Mouse (Mus musculus): ENCODE data around the gene Ptpru. TPM values are rescaled to one million over a fixed set of nuclear protein-coding genes. Genes with fewer than 3 reads are reported as not detected.
A peak's percentile ranks its signal among the peaks of the same experiment; 100 is the strongest.

Ptpru gene
- polyA plus RNA-seq, 1 experiment from 2014 or later: 10.5 TPM

DNA sequence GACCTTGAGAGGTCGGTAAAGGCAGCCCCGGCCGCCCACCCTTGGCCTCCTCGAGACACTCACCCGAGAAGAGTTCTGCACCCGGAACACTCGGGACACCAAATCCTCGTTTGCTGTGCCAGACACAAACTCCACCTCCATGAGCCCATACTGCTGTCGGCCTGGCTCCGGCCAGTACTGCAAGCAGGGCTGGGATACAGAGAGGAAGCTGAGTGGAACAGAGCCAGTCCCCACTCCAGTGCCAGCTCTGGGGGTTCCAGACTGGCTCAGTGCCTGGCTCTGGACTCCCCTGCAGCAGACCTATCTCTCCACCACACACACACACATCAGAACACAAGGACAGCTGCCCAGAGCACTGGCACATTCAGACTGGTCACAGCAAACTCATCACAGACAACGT is 66.7 kb downstream of the Ptpru start:
- ATAC-seq (ENCODE audit: insufficient read depth, low FRiP score, low read depth): no peak
- WGBS: 63% methylated on average over 11 of the region's 11 CpGs
- no peak overlapping the region for H3K27ac ChIP-seq

GRCm38 (mm10) chr4:131763911-131764310 is 74.2 kb downstream of the Ptpru start:
- Histone ChIP-seq H3K9ac (no peak overlapping the region), H3K4me3 (replicated peaks) (no peak overlapping the region), H3K36me3 (no peaks in the 10 kb centered on the region), H3K4me1 (no peaks in the 10 kb centered on the region), H3K27ac (no peak overlapping the region), H3K27me3 (replicated peaks) (no peaks in the 10 kb centered on the region), H3K4me2 (no peak overlapping the region), H3K9me3 (no peaks in the 10 kb centered on the region)
- WGBS: 85% methylated on average over 7 of the region's 7 CpGs
- ATAC-seq (ENCODE audit: insufficient read depth, low FRiP score, low read depth): no peak

More for the DNA sequence above, 66.7 kb downstream of the Ptpru start:
- no peak overlapping the region for H3K9ac ChIP-seq
- no peak overlapping the region for H3K4me2 ChIP-seq
- no peak overlapping the region for H3K4me3 ChIP-seq (replicated peaks)
- H3K4me1 ChIP-seq: no peaks in the 10 kb centered on the region
- no peaks in the 10 kb centered on the region for H3K9me3 ChIP-seq
- H3K27me3 ChIP-seq (replicated peaks): no peaks in the 10 kb centered on the region
- H3K36me3 ChIP-seq: no peaks in the 10 kb centered on the region

DNA sequence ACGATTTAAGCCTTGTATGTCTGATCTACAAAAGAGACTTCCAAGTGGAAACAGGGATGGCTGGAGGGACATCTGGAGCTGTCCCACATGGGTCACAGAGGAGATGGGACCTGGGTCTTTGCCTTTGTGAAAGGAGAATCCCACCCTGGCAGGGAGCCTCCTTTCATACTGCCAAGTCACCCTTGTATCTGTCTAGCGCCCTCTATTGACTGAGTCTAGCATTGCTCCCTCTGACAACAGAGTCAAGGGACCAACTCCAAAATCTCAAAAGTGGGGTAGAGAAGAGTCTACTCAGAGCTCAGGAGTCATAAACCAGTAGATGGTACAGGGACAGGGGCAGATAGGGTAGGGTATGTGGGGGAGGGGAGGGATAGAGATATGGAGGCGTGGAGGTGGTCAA is 74.6 kb downstream of the Ptpru start:
- Histone ChIP-seq H3K27me3 (replicated peaks) (no peaks in the 10 kb centered on the region), H3K4me1 (no peaks in the 10 kb centered on the region)
- WGBS: 64% methylated on average over 3 of the region's 3 CpGs

GRCm38 (mm10) chr4:131762211-131762784 is 75.8 kb downstream of the Ptpru start:
- Histone ChIP-seq H3K27ac (no peak overlapping the region), H3K4me2 (no peak overlapping the region), H3K4me3 (replicated peaks) (no peak overlapping the region), H3K9me3 (no peaks in the 10 kb centered on the region), H3K36me3 (no peaks in the 10 kb centered on the region), H3K9ac (no peak overlapping the region), H3K4me1 (no peaks in the 10 kb centered on the region), H3K27me3 (replicated peaks) (no peaks in the 10 kb centered on the region)
- no peak for ATAC-seq (ENCODE audit: insufficient read depth, low FRiP score, low read depth)
- WGBS: 76% methylated on average over 8 of the region's 8 CpGs

More for the DNA sequence above, 74.6 kb downstream of the Ptpru start:
- Histone ChIP-seq H3K27ac (no peak overlapping the region), H3K4me2 (no peak overlapping the region), H3K36me3 (no peaks in the 10 kb centered on the region), H3K4me3 (replicated peaks) (no peak overlapping the region), H3K9ac (no peak overlapping the region), H3K9me3 (no peaks in the 10 kb centered on the region)
- no peak for ATAC-seq (ENCODE audit: insufficient read depth, low FRiP score, low read depth)

DNA sequence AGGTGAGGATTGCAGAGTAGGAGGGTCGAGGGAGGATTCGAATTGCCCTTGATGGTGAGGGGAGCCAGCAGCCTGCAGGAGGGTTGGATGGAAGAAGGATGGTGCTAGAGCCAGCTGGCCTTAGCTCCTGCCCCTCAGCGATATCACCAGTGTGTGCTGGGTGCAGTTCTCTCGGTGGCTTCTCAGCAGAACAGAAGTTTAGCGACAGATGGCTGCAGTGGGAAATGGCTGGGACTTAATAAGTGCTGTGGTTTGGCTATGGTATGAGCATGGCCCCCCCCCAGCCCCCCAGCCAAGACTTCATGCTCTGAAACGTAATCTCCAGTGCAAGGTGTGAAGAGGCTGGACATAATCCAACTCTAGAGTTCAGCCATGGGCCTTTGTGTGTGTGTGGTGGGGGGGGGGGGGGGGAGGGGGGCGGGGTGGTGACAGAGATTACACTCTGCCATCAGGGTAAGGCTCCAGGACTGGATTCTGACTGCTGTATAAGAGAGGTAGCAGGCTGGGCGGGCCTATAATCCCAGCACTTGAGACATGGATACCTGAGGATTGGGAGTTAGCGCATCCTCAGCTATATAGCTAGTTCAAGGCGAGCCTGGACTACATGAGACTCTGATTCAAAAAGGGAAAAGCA is 85.8 kb downstream of the Ptpru start:
- Histone ChIP-seq H3K4me1 (no peaks in the 10 kb centered on the region), H3K27ac (no peak overlapping the region), H3K9me3 (no peaks in the 10 kb centered on the region), H3K27me3 (replicated peaks) (no peaks in the 10 kb centered on the region), H3K4me3 (replicated peaks) (no peak overlapping the region), H3K4me2 (no peak overlapping the region), H3K9ac (no peak overlapping the region), H3K36me3 (no peaks in the 10 kb centered on the region)
- ATAC-seq (ENCODE audit: insufficient read depth, low FRiP score, low read depth): no peak
- WGBS: 50% methylated on average over 10 of the region's 10 CpGs

DNA sequence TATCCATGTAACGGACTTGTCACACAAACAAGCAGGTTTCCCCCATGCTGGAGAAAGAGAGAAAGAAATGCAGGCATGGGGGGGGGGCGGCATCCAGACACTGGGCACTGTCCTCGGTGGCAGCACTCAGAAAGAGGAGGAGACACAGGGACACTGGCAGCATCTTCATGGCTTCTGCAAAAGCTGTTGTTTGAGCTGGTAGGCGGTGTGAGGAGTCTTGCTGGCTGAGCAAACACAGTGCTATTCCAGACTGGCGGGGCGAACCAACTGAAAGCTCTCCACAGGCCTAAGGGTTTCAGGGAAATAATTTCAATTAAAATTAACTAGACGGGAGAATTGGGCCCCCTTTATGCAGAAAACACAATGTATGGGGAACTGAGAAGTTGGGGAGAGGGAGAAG is 86.5 kb downstream of the Ptpru start:
- H3K27me3 ChIP-seq (replicated peaks): no peaks in the 10 kb centered on the region
- no peaks in the 10 kb centered on the region for H3K36me3 ChIP-seq
- H3K27ac ChIP-seq: no peak overlapping the region
- no peak overlapping the region for H3K9ac ChIP-seq
- H3K9me3 ChIP-seq: no peaks in the 10 kb centered on the region
- H3K4me3 ChIP-seq (replicated peaks): no peak overlapping the region
- no peak for ATAC-seq (ENCODE audit: insufficient read depth, low FRiP score, low read depth)
- WGBS: 61% methylated on average over 7 of the region's 7 CpGs
- H3K4me2 ChIP-seq: no peak overlapping the region
- H3K4me1 ChIP-seq: no peaks in the 10 kb centered on the region

DNA sequence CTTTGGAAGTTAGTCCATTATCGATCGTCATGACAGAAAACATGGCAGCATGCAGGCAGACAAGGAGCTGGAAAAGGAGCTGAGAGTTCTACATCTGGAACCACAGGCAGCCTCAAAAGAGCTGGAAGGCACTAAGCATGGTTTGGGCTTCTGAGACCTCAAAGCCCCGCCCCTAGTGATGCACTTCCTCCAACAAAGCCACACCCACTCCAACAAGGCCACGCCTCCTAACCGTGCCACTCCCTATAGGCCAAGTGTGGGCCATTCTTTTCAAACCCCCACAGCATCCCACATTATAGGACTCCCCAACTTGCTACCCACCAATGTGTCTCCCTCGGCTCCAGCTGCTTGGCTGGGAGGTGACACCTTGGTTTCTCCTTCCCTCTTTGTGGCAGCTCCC is 88.3 kb downstream of the Ptpru start:
- no peaks in the 10 kb centered on the region for H3K36me3 ChIP-seq
- no peak overlapping the region for H3K27ac ChIP-seq
- no peaks in the 10 kb centered on the region for H3K27me3 ChIP-seq (replicated peaks)
- no peak for ATAC-seq (ENCODE audit: insufficient read depth, low FRiP score, low read depth)
- H3K4me2 ChIP-seq: no peak overlapping the region
- H3K9me3 ChIP-seq: no peaks in the 10 kb centered on the region
- WGBS: 78% methylated on average over 6 of the region's 6 CpGs
- no peak overlapping the region for H3K4me3 ChIP-seq (replicated peaks)
- H3K4me1 ChIP-seq: no peaks in the 10 kb centered on the region
- H3K9ac ChIP-seq: no peak overlapping the region

- H3K27me3 ChIP-seq (replicated peaks): no peaks in the 10 kb centered on the region
- H3K4me1 ChIP-seq: peaks cover 14% of the 10 kb centered on the region
- H3K36me3 ChIP-seq: no peaks in the 10 kb centered on the region
- ATAC-seq (ENCODE audit: insufficient read depth, low FRiP score, low read depth): no peak
- H3K9me3 ChIP-seq: no peaks in the 10 kb centered on the region
- H3K9ac ChIP-seq: no peak overlapping the region
- no peak overlapping the region for H3K4me2 ChIP-seq
- no peak overlapping the region for H3K27ac ChIP-seq
- 49% methylated on average over 5 of the region's 5 CpGs for WGBS
- H3K4me3 ChIP-seq (replicated peaks): no peak overlapping the region
Measured at GRCm38 (mm10) chr4:131744685-131745043, 93.4 kb downstream of the Ptpru start.

- no peak overlapping the region for H3K9ac ChIP-seq
- no peak overlapping the region for H3K4me3 ChIP-seq (replicated peaks)
- H3K9me3 ChIP-seq: no peaks in the 10 kb centered on the region
- no peak overlapping the region for H3K27ac ChIP-seq
- WGBS: 6% methylated on average over 5 of the region's 5 CpGs
- H3K4me2 ChIP-seq: no peak overlapping the region
- ATAC-seq (ENCODE audit: insufficient read depth, low FRiP score, low read depth): peak; percentile 22; the same call in 1 of the 2 replicates
- H3K36me3 ChIP-seq: no peaks in the 10 kb centered on the region
- H3K4me1 ChIP-seq: peaks cover 14% of the 10 kb centered on the region
- H3K27me3 ChIP-seq (replicated peaks): no peaks in the 10 kb centered on the region
Measured at GRCm38 (mm10) chr4:131743831-131744684, 94.0 kb downstream of the Ptpru start.

- 45% methylated on average over 13 of the region's 13 CpGs for WGBS
Measured at GRCm38 (mm10) chr4:131743031-131743430, 95.1 kb downstream of the Ptpru start.

GRCm38 (mm10) chr4:131740621-131741020 is 97.5 kb downstream of the Ptpru start:
- no peak for ATAC-seq (ENCODE audit: insufficient read depth, low FRiP score, low read depth)

More at GRCm38 (mm10) chr4:131743031-131743430, 95.1 kb downstream of the Ptpru start:
- H3K27ac ChIP-seq: no peak overlapping the region
- H3K36me3 ChIP-seq: no peaks in the 10 kb centered on the region
- H3K9me3 ChIP-seq: no peaks in the 10 kb centered on the region
- no peak for ATAC-seq (ENCODE audit: insufficient read depth, low FRiP score, low read depth)
- no peak overlapping the region for H3K4me2 ChIP-seq
- no peak overlapping the region for H3K9ac ChIP-seq
- peaks cover 14% of the 10 kb centered on the region for H3K4me1 ChIP-seq
- no peaks in the 10 kb centered on the region for H3K27me3 ChIP-seq (replicated peaks)
- no peak overlapping the region for H3K4me3 ChIP-seq (replicated peaks)

GRCm38 (mm10) chr4:131728628-131729027 is 109.5 kb downstream of the Ptpru start:
- Histone ChIP-seq H3K9ac (no peak overlapping the region), H3K27ac (no peak overlapping the region), H3K4me3 (replicated peaks) (no peak overlapping the region), H3K27me3 (replicated peaks) (no peaks in the 10 kb centered on the region), H3K4me2 (no peak overlapping the region), H3K9me3 (no peaks in the 10 kb centered on the region), H3K36me3 (no peaks in the 10 kb centered on the region), H3K4me1 (no peaks in the 10 kb centered on the region)
- ATAC-seq (ENCODE audit: insufficient read depth, low FRiP score, low read depth): no peak
- WGBS: 24% methylated on average over 7 of the region's 7 CpGs

More at GRCm38 (mm10) chr4:131740621-131741020, 97.5 kb downstream of the Ptpru start:
- H3K4me2 ChIP-seq: no peak overlapping the region
- H3K27ac ChIP-seq: no peak overlapping the region
- H3K4me1 ChIP-seq: peaks cover 14% of the 10 kb centered on the region
- WGBS: 64% methylated on average over 5 of the region's 5 CpGs
- H3K4me3 ChIP-seq (replicated peaks): no peak overlapping the region
- no peaks in the 10 kb centered on the region for H3K9me3 ChIP-seq
- H3K27me3 ChIP-seq (replicated peaks): no peaks in the 10 kb centered on the region
- no peak overlapping the region for H3K9ac ChIP-seq
- H3K36me3 ChIP-seq: no peaks in the 10 kb centered on the region
